Mouse (Mus musculus): ENCODE data around the gene Echs1. TPM values are rescaled to one million over a fixed set of nuclear protein-coding genes. Genes with fewer than 3 reads are reported as not detected.

The Echs1 gene
- 174 and 176 TPM in 2 replicates for polyA plus RNA-seq (2016; fragmentation: Nextera tagmentation; extraction: Ambion mirVana)

DNA sequence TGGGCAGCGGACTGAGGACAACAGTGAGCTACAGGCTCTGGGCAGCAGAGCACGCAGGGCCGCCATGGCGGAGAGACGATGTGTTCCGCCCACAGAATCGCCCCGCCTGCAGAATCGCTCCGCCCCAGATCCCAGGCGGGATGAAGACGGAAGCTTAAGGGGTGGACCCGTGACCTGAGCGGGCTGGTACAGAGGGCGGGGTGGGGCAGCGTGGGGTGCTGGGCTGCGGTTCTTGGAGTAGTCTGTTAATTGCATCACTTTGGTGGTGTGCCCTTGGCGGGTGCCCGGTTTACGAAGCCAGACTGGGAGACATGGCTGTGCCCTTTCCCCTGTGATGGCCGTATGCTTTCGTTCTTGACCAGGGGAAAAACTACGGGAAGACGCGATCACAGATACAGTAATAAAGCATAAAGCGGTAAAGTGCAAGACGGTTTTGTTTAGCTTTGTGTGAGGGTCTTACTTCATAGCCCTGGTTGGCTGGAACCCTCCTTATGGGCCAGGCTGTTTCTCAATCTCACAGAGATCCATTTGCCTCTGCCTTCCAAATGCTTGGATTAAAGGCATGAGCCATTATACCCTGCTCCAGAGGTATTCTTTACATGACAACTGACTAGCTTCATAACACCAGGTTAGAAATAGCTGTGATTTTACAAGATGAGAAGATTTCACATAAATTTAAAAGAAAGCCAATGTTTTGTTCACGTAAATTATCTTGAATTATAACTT is at the start of gene Echs1:
Gene Echs1 (minus strand): TSS at position 148 of the 726 bp plus-strand sequence.
- H3K9me3 ChIP-seq (replicated peaks), result peaks cover 3% of the 10 kb centered on the region; the same call in 1 of the 2 replicates
- peaks cover 15% of the 10 kb centered on the region for H3K36me3 ChIP-seq
- H3K27me3 ChIP-seq (replicated peaks), result no peaks in the 10 kb centered on the region
- H3K4me3 ChIP-seq, result peak within 1 kb of the TSS; percentile 80
- peak; percentile 97 for ATAC-seq (ENCODE audit: insufficient number of reproducible peaks, low FRiP score)
- WGBS, result 5% methylated on average over 28 of the region's 28 CpGs
- peak within 1 kb of the TSS; percentile 86 for H3K4me2 ChIP-seq
- H3K9ac ChIP-seq, result peak within 1 kb of the TSS; percentile 83
- peaks cover 10% of the 10 kb centered on the region; the same call in 1 of the 2 replicates for H3K4me1 ChIP-seq (replicated peaks)
- H3K27ac ChIP-seq (ENCODE audit: poor library complexity, severe bottlenecking), result peak within 1 kb of the TSS; percentile 84

DNA sequence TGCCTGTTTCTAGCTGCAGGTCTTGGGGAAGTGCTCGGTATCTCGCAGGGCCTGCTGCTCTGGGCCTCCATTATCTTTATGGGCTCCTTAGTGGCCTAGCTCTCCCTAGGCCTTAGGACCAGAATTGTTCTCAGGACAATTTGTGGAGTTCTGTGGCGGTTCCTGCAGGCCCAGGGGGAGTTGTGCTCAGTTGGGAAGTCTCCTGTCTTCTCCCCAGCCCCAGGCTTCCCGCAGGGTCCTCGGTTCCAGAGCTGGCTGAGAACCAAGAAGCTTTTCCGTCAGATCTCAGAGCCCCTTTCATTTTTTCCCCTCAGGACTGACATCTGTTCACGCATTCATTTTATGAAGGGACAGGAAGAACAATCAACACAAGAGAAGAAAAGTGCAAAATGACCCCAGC is 48.4 kb upstream of the Echs1 start, which contains the start of gene Olfr522:
Gene Olfr522 (minus strand): TSS at position 101 of the 400 bp plus-strand sequence.
- no peaks in the 10 kb centered on the region for H3K36me3 ChIP-seq
- H3K4me2 ChIP-seq, result no peak within 1 kb of the TSS
- WGBS, result 70% methylated on average over 7 of the region's 7 CpGs
- ATAC-seq (ENCODE audit: insufficient number of reproducible peaks, low FRiP score), result no peak
- no peaks in the 10 kb centered on the region for H3K4me1 ChIP-seq (replicated peaks)
- no peaks in the 10 kb centered on the region for H3K27me3 ChIP-seq (replicated peaks)
- H3K4me3 ChIP-seq, result no peak within 1 kb of the TSS
- H3K27ac ChIP-seq (ENCODE audit: poor library complexity, severe bottlenecking), result no peak within 1 kb of the TSS
- no peak within 1 kb of the TSS for H3K9ac ChIP-seq
- H3K9me3 ChIP-seq (replicated peaks), result no peaks in the 10 kb centered on the region

DNA sequence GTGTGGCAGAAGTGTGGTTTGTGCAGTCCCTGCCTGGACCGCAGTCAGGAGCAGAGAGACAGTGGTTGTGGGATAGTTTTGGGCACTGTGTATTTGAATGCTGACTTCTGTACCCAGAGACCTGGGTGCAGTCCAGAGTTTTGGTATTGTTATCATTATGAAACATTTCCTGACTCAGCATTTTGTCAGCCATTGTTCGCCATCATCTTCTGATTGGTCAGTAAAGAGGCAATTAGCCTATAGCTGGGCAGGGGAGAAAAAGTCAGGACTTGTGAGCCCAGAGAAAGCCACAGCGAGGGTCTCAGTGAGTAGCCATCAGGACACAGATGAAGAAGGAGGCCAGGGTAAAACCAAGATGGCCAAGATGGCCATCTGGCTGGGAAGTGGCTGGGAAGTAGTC is 44.1 kb upstream of the Echs1 start:
- Histone ChIP-seq H3K27ac (ENCODE audit: poor library complexity, severe bottlenecking) (no peak overlapping the region), H3K4me2 (no peak overlapping the region), H3K4me1 (replicated peaks) (no peaks in the 10 kb centered on the region), H3K36me3 (no peaks in the 10 kb centered on the region), H3K27me3 (replicated peaks) (peaks cover 27% of the 10 kb centered on the region), H3K4me3 (no peak overlapping the region), H3K9me3 (replicated peaks) (no peaks in the 10 kb centered on the region), H3K9ac (no peak overlapping the region)
- ATAC-seq (ENCODE audit: insufficient number of reproducible peaks, low FRiP score), result no peak
- WGBS, result 73% methylated on average over 3 of the region's 3 CpGs

DNA sequence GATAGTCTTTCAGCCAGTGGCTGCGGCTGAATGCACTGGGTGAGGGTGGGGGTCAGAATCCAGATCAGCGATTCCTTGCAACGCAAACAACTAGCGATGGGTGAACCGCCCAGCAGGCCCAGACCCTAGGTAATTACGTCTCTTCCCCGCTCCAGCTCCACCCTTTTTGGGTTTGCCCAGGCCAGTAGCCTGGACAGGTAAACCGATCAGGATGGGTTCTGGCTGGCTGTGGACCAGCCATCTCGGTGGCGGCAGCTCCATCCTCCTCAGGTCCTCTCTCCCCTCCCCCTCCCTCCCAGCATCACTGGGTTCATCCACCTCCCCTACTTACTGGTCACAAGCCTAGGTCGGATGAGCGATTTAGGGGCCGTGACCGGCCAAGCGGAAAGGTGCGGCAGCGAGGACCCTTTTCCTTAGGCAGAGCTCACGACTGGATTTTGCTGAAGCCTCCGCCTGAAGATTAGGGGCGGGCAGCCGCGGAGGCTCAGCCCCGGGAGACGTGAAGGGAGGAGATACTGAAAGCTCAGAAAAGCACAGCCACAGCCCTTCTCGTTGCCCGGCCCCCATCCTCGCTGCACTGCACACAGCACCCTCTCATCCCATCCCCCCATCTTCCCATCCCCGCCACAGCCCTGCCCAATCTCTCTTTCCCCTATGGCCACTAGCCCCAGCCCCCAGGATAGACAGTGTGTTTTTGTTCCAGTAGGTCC is 38.1 kb upstream of the Echs1 start, which contains the start of gene Sprn:
Gene Sprn (minus strand): TSS at position 660 of the 710 bp plus-strand sequence.
- H3K4me3 ChIP-seq, result peak within 1 kb of the TSS; percentile 27
- H3K27ac ChIP-seq (ENCODE audit: poor library complexity, severe bottlenecking), result no peak within 1 kb of the TSS
- H3K4me2 ChIP-seq, result peak within 1 kb of the TSS; percentile 56
- ATAC-seq (ENCODE audit: insufficient number of reproducible peaks, low FRiP score), result no peak
- WGBS, result 4% methylated on average over 28 of the region's 28 CpGs
- H3K4me1 ChIP-seq (replicated peaks), result peaks cover 15% of the 10 kb centered on the region
- H3K27me3 ChIP-seq (replicated peaks), result peaks cover 68% of the 10 kb centered on the region
- peaks cover 4% of the 10 kb centered on the region; the same call in 1 of the 2 replicates for H3K36me3 ChIP-seq
- H3K9me3 ChIP-seq (replicated peaks), result no peaks in the 10 kb centered on the region
- H3K9ac ChIP-seq, result no peak within 1 kb of the TSS

DNA sequence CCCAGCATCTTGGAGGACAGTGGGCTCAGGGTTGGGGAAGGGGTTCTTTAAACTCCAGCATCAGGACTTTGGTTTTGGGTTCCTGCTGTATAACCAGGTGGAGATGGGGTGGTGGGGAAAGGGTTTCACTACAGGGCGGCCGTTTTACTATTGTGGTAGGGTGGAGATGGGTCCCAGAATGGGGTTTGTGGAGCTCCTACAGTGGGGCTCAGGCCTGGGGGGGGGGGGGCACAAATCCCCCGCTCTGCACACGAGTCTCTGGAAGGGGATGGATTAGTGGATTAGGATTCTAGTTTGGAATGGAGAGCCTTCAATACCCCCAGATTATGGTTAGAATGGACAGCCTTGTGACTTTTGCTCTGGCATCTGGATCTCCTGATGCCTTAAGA is 37.5 kb upstream of the Echs1 start:
- Histone ChIP-seq H3K36me3 (peaks cover 4% of the 10 kb centered on the region; the same call in 1 of the 2 replicates), H3K4me2 (peak overlapping the region; percentile 56), H3K4me1 (replicated peaks) (peaks cover 15% of the 10 kb centered on the region), H3K4me3 (peak overlapping the region; percentile 18; the same call in 1 of the 2 replicates), H3K27me3 (replicated peaks) (peaks cover 67% of the 10 kb centered on the region), H3K9ac (0 out of 2 replicates have a peak overlapping the region, but pooled peaks have one; percentile 43), H3K27ac (ENCODE audit: poor library complexity, severe bottlenecking) (no peak overlapping the region), H3K9me3 (replicated peaks) (no peaks in the 10 kb centered on the region)
- no peak for ATAC-seq (ENCODE audit: insufficient number of reproducible peaks, low FRiP score)
- 18% methylated on average over 4 of the region's 4 CpGs for WGBS

DNA sequence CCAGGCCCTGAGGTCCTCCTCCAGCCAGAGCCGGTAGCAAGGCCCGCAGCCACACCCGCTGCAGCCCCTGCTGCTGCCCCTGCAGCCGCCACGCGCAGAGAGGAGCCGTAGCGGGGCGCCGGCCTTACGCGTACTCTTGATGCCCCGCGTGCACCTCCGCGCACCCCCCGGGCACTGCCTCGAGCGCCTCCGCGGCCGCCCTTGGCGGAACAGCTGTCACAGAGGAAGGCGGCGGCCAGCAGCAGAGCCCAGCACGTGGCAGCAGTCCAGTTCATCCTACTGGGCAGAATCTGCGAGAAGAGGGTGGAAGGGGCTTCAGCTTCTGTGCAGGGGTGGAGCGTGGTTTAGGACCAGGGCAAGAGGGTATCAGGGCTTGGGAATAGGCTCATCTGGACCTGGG is 37.1 kb upstream of the Echs1 start:
- H3K36me3 ChIP-seq, result peaks cover 4% of the 10 kb centered on the region; the same call in 1 of the 2 replicates
- H3K27ac ChIP-seq (ENCODE audit: poor library complexity, severe bottlenecking), result no peak overlapping the region
- H3K4me2 ChIP-seq, result peak overlapping the region; percentile 55
- H3K4me3 ChIP-seq, result peak overlapping the region; percentile 18
- H3K4me1 ChIP-seq (replicated peaks), result peaks cover 15% of the 10 kb centered on the region
- no peaks in the 10 kb centered on the region for H3K9me3 ChIP-seq (replicated peaks)
- H3K27me3 ChIP-seq (replicated peaks), result peaks cover 63% of the 10 kb centered on the region
- no peak for ATAC-seq (ENCODE audit: insufficient number of reproducible peaks, low FRiP score)
- WGBS, result 6% methylated on average over 28 of the region's 28 CpGs
- H3K9ac ChIP-seq, result peak overlapping the region; percentile 43; the same call in 1 of the 2 replicates

DNA sequence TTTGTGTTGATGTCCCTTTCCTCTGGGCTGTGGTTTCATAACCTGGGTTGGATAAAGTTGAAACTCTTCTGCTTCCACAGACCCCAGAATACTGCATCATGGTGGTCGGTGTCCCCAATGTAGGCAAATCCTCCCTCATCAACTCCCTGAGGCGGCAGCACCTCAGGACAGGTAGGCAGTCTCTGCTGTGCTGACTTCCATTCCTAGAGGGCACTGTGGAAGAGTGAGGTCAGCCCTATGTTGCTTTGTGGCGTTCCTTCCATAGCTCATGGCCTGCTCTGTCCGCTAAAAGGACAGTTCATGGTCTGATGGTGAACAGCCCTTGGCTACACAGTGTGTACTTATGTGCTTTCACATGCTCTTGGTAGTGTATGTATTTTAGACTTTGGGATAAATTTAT is 28.3 kb upstream of the Echs1 start:
- Histone ChIP-seq H3K4me1 (replicated peaks) (no peaks in the 10 kb centered on the region), H3K9me3 (replicated peaks) (no peaks in the 10 kb centered on the region), H3K4me2 (no peak overlapping the region), H3K36me3 (peaks cover 11% of the 10 kb centered on the region), H3K27me3 (replicated peaks) (no peaks in the 10 kb centered on the region), H3K9ac (no peak overlapping the region), H3K27ac (ENCODE audit: poor library complexity, severe bottlenecking) (no peak overlapping the region), H3K4me3 (no peak overlapping the region)
- WGBS, result 74% methylated on average over 4 of the region's 4 CpGs
- ATAC-seq (ENCODE audit: insufficient number of reproducible peaks, low FRiP score), result no peak

DNA sequence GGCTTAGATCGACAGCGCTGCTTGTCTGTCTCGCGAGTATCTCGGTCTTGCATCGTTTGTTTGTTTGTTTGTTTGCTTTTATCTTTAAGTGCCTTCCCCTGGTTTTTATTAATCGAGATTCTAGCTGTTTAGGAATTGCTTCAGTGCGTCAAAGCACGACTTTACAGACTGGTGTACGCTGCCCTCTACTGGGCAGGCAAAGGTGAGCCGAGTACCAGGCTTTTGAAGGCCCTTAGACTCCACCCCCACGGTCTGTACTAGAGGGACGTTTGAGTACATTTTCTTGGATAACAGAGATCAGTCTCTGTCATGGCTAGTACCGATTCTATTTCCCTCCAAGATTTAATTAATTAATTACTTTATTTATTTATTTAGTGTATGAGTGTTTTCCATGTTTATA is 25.1 kb upstream of the Echs1 start:
- H3K9me3 ChIP-seq (replicated peaks), result no peaks in the 10 kb centered on the region
- H3K27me3 ChIP-seq (replicated peaks), result no peaks in the 10 kb centered on the region
- no peaks in the 10 kb centered on the region; the same call in 1 of the 2 replicates for H3K36me3 ChIP-seq
- H3K9ac ChIP-seq, result 0 out of 2 replicates have a peak overlapping the region, but pooled peaks have one; percentile 26
- no peak overlapping the region for H3K4me3 ChIP-seq
- WGBS, result 6% methylated on average over 14 of the region's 14 CpGs
- H3K4me2 ChIP-seq, result peak overlapping the region; percentile 17; the same call in 1 of the 2 replicates
- H3K4me1 ChIP-seq (replicated peaks), result peaks cover 6% of the 10 kb centered on the region
- H3K27ac ChIP-seq (ENCODE audit: poor library complexity, severe bottlenecking), result no peak overlapping the region
- ATAC-seq (ENCODE audit: insufficient number of reproducible peaks, low FRiP score), result no peak

- Histone ChIP-seq H3K4me1 (replicated peaks) (peaks cover 6% of the 10 kb centered on the region), H3K4me3 (peak overlapping the region; percentile 81), H3K27ac (ENCODE audit: poor library complexity, severe bottlenecking) (peak overlapping the region; percentile 37), H3K4me2 (peak overlapping the region; percentile 80), H3K9me3 (replicated peaks) (no peaks in the 10 kb centered on the region), H3K9ac (peak overlapping the region; percentile 84), H3K27me3 (replicated peaks) (no peaks in the 10 kb centered on the region), H3K36me3 (peaks cover 5% of the 10 kb centered on the region; the same call in 1 of the 2 replicates)
- WGBS, result 0% methylated on average over 8 of the region's 8 CpGs
- no peak for ATAC-seq (ENCODE audit: insufficient number of reproducible peaks, low FRiP score)
Measured at GRCm38 (mm10) chr7:140138021-140138310, 21.7 kb upstream of the Echs1 start.

DNA sequence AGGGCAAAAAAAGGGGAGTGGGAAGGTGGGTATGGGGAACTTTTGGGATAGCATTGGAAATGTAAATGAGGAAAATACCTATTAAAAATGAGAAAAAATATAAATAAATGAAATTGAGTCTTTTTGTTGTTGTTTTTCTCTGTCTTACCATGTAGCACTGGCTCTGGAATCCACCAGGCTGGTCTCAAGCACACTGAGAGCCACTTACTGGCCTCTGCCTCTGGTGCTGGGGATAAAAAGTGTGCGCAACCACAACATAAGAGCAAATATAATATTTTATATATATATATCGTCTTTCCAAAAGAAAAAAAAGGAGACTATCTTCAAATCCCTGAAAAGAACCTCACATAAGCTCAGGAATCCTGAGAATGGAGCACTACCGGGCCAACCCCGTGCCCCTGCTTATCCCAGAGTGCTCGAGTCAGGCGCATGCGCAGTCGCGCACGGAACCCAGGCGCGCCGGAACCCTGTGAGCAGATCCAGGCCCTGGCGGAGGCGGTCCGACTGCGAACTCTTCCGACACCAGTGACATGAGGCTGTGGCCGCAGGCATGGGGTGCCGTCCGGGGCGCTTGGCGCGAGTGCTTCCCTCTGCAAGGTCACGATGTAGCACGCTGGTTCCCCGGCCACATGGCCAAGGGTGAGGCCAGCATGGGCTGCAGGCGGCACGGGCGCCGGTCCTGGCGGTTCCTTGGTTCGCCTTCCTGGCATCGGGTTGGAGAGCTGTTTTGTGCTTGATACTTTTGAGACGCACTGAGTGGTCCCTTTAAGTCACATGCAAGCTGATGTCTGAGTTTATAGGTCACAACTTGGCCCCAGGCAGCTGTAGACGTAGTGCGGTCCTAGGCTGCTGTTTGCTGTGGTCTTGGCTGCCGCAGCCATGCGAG is 21.1 kb upstream of the Echs1 start, which contains the start of gene Mtg1:
Gene Mtg1 (plus strand): TSS at position 430 of the 886 bp plus-strand sequence.
- Histone ChIP-seq H3K4me1 (replicated peaks) (peaks cover 6% of the 10 kb centered on the region), H3K4me3 (peak within 1 kb of the TSS; percentile 81), H3K27me3 (replicated peaks) (no peaks in the 10 kb centered on the region), H3K9ac (peak within 1 kb of the TSS; percentile 84), H3K4me2 (peak within 1 kb of the TSS; percentile 80), H3K27ac (ENCODE audit: poor library complexity, severe bottlenecking) (peak within 1 kb of the TSS; percentile 37), H3K9me3 (replicated peaks) (no peaks in the 10 kb centered on the region), H3K36me3 (peaks cover 8% of the 10 kb centered on the region; the same call in 1 of the 2 replicates)
- 1% methylated on average over 39 of the region's 39 CpGs for WGBS
- ATAC-seq (ENCODE audit: insufficient number of reproducible peaks, low FRiP score), result peak; percentile 98
